Mouse (Mus musculus) liver, embryonic 14.5 days (tissue): ENCODE data around the gene Sipa1l3.

Experiments
- CTCF ChIP-seq: IDR thresholded peaks from 2 replicates; pipeline ENCODE4 v1.5.1; 2016; ENCODE audit warnings: antibody characterized with exemption, low read depth, control low read depth
- EP300 ChIP-seq: IDR thresholded peaks from 2 replicates; pipeline ENCODE4 v1.6.1; 2016; ENCODE audit warnings: antibody characterized with exemption, low read depth

DNA sequence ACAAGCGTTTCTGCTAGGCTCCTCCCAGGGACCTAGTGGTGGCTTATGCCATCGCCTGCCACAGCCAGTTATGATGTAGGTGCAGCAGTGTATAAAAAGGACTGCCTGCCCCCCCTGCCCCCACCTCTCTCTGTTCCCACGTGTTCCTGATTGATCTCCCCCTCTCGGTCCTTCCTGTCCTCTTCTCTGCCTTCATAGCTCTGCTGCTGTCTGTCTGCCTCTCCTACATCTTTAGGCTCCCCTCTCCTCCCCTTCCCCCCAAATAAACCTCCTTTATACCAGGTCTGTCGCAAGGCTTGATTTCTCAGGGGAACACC lies 150.5 kb downstream of the Sipa1l3 start:
- TF ChIP-seq CTCF = no peak
- no peak for TF ChIP-seq EP300
